Mouse (Mus musculus) lung, embryonic 16.5 days (tissue): ENCODE results near the gene Lrrc75a. TPM values are rescaled to one million over a fixed set of nuclear protein-coding genes. Genes with fewer than 3 reads are reported as not detected.
A peak's percentile ranks its signal among the peaks of the same experiment; 100 is the strongest.

Source experiments
- ATAC-seq: fragments of 200-750 bp; cut with Nextera tagmentation; 2 replicates; pipeline ENCODE4 v1.8.0; 2017; ENCODE audit warnings: low read depth, mild to moderate bottlenecking, moderate library complexity
- H3K27ac ChIP-seq: fragments of 300-500 bp; sonication (generic); 2 replicates; pipeline ENCODE4 v1.5.1; 2014; ENCODE audit warnings: mild to moderate bottlenecking, control low read depth, low read length
- H3K27me3 ChIP-seq: fragments of 300-500 bp; sonication (generic); 2 replicates; pipeline ENCODE4 v1.6.1; 2014; ENCODE audit warnings: low read depth, low read length, mixed read lengths; ENCODE audit not compliant: control insufficient read depth, insufficient read depth
- H3K36me3 ChIP-seq: fragments of 300-500 bp; sonication (generic); 2 replicates; pipeline ENCODE4 v1.6.1; 2014; ENCODE audit warnings: low read length; ENCODE audit not compliant: control insufficient read depth, insufficient read depth
- H3K4me1 ChIP-seq: fragments of 300-500 bp; sonication (generic); replicated peaks from 2 replicates; pipeline ENCODE4 v1.6.1; 2014; ENCODE audit warnings: low read length, mixed read lengths; ENCODE audit not compliant: control insufficient read depth, insufficient read depth
- H3K4me2 ChIP-seq: fragments of 300-500 bp; sonication (generic); 2 replicates; pipeline ENCODE4 v1.6.1; 2014; ENCODE audit warnings: low read depth, low read length, control low read depth
- H3K4me3 ChIP-seq: fragments of 300-500 bp; sonication (generic); 2 replicates; pipeline ENCODE4 v1.5.1; 2014; ENCODE audit warnings: mild to moderate bottlenecking, low read length, control low read depth
- H3K9ac ChIP-seq: fragments of 300-500 bp; sonication (generic); 2 replicates; pipeline ENCODE4 v1.6.1; 2014; ENCODE audit warnings: low read length, control low read depth
- H3K9me3 ChIP-seq: fragments of 300-500 bp; sonication (generic); 2 replicates; pipeline ENCODE4 v1.6.1; 2016; ENCODE audit warnings: low read length; ENCODE audit not compliant: control insufficient read depth
- WGBS: fragments of 180-500 bp; shearing (Covaris S2); extraction: QIAGEN DNeasy Blood & Tissue Kit; methylation state at CpG from one replicate; pipeline ENCODE4 v1.1.7; 2014; 5-methylcytosine and 5-hydroxymethylcytosine counted together
- polyA plus RNA-seq: library from polyadenylated mRNA; unstranded; fragments of >200 nt; fragmentation: Nextera tagmentation; extraction: Ambion mirVana; gene quantifications from 2 replicates; pipeline ENCODE4 v1.2.1, GENCODE M21; 2015

The Lrrc75a gene
- polyA plus RNA-seq, 1 experiment from 2014 or later: 11.8 TPM

DNA sequence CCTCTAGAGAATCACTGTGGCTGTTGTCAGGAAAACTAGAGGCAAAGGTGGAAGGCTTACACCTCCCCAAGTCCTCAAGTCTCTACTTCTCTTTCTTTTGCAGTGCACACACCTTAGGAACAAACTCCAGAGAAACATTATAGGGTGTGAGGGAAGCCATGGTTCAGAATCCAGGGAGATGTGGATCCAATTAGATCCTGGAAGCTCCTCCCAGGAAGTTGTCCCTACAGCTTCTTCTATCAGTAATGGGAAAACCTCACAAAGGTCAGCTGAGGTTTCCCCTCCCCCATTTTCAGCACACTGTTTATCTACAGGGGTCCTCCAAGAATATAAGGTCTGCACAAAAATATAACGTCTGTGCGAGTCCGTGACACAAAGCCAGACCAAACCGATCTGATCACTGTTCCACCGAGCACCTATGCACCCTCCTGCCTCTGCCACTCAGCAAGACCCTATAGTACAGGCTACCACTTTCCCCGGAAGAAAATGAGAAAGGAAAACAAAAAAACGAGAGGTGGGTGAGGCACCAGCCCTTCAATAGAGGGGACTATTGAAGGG is 1.3 kb downstream of the Lrrc75a start:
- ATAC-seq: no peak
- H3K4me1 ChIP-seq: peaks cover 41% of the 10 kb centered on the region
- WGBS: 38% methylated on average over 7 of the region's 7 CpGs

DNA sequence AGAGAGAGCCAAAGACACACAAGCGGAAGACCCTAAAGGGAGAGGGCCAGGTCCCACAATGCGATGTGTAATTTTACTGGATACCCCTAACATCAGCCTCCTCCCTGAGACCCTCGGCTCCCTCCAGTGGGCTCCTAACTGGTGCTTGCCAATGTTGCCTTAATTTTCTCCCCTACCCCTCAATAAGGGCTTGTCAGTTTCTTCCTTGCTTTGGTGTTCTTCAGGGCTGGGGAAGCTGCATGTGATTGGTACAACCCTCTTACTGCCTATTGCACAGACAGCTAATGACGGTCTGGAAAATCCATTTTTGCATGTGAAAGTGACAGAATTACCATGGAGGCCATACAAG is 1.9 kb downstream of the Lrrc75a start:
- H3K4me2 ChIP-seq: peak overlapping the region; percentile 80
- peak overlapping the region; percentile 89 for H3K27ac ChIP-seq
- peaks cover 44% of the 10 kb centered on the region for H3K4me1 ChIP-seq
- no peak for ATAC-seq
- WGBS: 13% methylated on average over 4 of the region's 4 CpGs
- H3K27me3 ChIP-seq: no peaks in the 10 kb centered on the region
- peak overlapping the region; percentile 70 for H3K4me3 ChIP-seq
- H3K36me3 ChIP-seq: no peaks in the 10 kb centered on the region
- peak overlapping the region; percentile 44 for H3K9ac ChIP-seq
- no peaks in the 10 kb centered on the region for H3K9me3 ChIP-seq

More for the DNA sequence above, 1.3 kb downstream of the Lrrc75a start:
- Histone ChIP-seq H3K4me3 (peak overlapping the region; percentile 70), H3K27me3 (no peaks in the 10 kb centered on the region), H3K36me3 (no peaks in the 10 kb centered on the region), H3K27ac (peak overlapping the region; percentile 89), H3K4me2 (peak overlapping the region; percentile 80), H3K9me3 (no peaks in the 10 kb centered on the region), H3K9ac (peak overlapping the region; percentile 72)

DNA sequence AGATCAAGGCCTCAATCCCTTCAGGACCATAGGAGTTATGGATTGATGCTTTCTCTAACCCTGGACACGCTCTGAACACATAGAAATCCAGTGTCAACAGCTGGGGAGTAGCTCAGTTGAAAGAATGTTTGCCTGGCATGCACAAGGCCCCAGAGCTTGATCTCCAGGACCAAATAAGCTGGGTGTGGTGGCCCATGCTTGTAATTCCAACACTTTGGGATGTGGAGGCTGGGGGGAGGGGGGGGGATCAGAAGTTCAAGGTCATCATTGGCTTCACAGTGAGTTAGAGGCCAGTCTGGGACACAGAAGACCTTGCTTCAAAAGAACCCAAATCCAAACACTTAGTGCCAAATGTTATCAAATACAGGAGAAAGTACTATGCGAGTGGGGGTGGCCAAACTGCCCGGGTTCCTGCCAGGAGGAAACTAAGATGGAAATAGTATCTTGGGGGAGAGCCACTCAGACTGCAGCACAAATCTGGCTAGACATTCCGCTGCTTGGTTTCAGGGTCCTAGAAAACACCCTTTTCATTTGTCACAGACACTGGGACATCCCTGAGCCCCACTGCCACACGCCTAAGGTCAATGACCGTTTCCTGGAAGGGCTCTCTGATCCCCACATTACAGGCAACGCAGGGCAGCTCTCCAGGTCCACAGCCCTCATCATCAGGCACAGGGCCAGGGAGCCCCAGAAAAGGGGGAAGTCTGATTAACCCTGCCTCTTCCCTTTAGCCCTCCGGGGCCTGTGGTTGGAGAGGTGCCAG is 2.4 kb downstream of the Lrrc75a start:
- peaks cover 44% of the 10 kb centered on the region for H3K4me1 ChIP-seq

DNA sequence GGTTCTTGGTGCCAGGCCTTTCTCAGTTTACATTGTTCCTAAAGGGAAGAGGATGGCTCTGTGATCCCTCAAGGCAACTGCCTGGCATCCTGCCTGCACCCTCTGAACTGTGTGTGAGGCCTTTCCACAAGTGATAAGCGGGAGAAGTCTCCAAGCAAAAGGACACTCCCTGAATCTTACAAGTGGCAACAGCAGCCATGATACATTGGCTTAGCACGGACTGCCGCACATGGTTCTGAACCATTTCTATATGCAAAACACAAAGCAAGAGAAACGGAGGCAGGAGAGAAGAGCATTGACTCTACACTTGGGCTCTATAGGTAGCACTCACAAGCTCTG is 3.0 kb downstream of the Lrrc75a start:
- H3K27ac ChIP-seq: peak overlapping the region; percentile 89
- peak overlapping the region; percentile 80 for H3K4me2 ChIP-seq
- peak overlapping the region; percentile 70 for H3K4me3 ChIP-seq
- H3K27me3 ChIP-seq: no peaks in the 10 kb centered on the region
- 0 out of 2 replicates have a peak overlapping the region, but pooled peaks have one; percentile 21 for H3K9ac ChIP-seq
- peaks cover 44% of the 10 kb centered on the region for H3K4me1 ChIP-seq
- no peak for ATAC-seq
- 67% methylated on average over 4 of the region's 4 CpGs for whole genome bisulfite sequencing
- no peaks in the 10 kb centered on the region for H3K36me3 ChIP-seq
- no peaks in the 10 kb centered on the region for H3K9me3 ChIP-seq

More for the DNA sequence above, 2.4 kb downstream of the Lrrc75a start:
- no peaks in the 10 kb centered on the region for H3K27me3 ChIP-seq
- ATAC-seq: peak; percentile 1; the same call in 1 of the 2 replicates
- WGBS: 6% methylated on average over 8 of the region's 8 CpGs
- H3K36me3 ChIP-seq: no peaks in the 10 kb centered on the region
- H3K4me3 ChIP-seq: peak overlapping the region; percentile 70
- peak overlapping the region; percentile 44 for H3K9ac ChIP-seq
- peak overlapping the region; percentile 89 for H3K27ac ChIP-seq
- H3K9me3 ChIP-seq: no peaks in the 10 kb centered on the region
- H3K4me2 ChIP-seq: peak overlapping the region; percentile 80

DNA sequence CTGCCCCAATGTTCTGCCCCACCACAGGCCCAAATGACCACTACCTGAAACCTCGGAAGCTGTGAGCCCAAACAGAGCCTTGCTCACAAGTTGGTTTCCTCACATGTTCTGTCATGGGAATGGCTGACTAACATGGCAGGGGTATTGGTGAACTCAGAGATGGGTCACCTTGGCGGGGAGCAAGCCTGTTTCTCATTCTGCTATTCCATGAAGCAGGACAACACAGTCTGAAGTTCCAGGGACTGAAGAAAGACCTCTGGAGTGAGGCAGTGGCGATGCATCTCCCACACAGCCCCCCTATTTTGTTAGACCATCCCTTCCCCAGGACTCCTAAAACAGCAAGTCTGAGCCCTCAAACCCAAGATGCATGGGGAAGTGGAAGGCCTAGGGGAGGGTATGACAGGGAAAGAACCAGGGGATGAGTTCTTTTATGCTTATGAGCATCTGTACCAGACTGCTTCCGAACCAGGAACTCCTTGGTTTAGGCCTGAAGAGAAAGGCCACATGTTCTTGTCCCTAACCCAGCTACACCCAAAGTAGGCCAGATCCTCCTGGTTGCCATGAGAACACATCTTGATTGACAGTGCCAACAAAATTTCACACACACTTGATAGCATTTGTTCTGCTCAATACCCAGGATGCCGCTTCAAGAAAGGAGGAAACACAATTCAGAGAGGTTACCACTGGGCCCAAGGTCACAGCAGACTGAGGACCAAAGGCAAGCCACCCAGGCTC is 3.6 kb downstream of the Lrrc75a start:
- Histone ChIP-seq H3K27ac (peak overlapping the region; percentile 89), H3K9ac (no peak overlapping the region), H3K9me3 (no peaks in the 10 kb centered on the region), H3K27me3 (no peaks in the 10 kb centered on the region), H3K4me1 (peaks cover 44% of the 10 kb centered on the region), H3K36me3 (no peaks in the 10 kb centered on the region), H3K4me2 (peak overlapping the region; percentile 80), H3K4me3 (no peak overlapping the region)
- WGBS: 84% methylated on average over 5 of the region's 5 CpGs
- no peak for ATAC-seq

DNA sequence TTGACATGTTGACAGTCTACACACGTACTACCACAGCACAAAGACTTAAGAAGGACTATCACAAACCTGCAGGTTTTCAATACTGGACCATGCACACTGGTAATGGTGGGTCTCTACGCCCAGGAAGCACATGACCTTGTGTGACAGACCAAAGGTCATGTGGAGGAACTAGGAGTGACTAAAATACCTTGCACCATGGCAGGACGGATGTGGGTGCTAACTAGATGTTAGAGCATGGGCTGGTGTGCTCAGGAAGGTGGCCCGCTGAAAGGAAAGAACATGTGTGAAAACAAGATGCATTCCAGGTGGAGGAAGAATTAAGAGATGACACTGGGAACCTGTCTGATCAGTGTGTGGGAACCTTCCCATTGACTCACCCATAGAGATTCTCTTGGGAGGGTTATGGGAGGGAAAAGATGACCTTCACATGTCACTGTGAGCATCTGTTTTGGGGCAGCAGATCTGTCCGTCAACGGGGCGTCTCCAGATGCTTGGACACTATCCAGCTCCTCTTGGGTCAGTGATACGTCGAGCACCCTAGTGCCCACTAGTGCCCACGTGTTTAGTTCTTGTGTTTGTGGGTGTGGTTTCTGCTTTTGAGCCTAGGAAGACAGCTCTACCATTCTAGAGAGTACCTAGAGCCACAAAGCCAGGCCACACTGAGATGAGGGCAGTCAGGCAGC is 4.5 kb downstream of the Lrrc75a start:
- ATAC-seq: no peak
- no peaks in the 10 kb centered on the region for H3K9me3 ChIP-seq
- H3K36me3 ChIP-seq: no peaks in the 10 kb centered on the region
- WGBS: 78% methylated on average over 10 of the region's 10 CpGs
- no peak overlapping the region for H3K4me2 ChIP-seq
- peak overlapping the region; percentile 89 for H3K27ac ChIP-seq
- H3K4me1 ChIP-seq: peaks cover 44% of the 10 kb centered on the region
- no peak overlapping the region for H3K4me3 ChIP-seq
- H3K27me3 ChIP-seq: no peaks in the 10 kb centered on the region
- H3K9ac ChIP-seq: no peak overlapping the region

DNA sequence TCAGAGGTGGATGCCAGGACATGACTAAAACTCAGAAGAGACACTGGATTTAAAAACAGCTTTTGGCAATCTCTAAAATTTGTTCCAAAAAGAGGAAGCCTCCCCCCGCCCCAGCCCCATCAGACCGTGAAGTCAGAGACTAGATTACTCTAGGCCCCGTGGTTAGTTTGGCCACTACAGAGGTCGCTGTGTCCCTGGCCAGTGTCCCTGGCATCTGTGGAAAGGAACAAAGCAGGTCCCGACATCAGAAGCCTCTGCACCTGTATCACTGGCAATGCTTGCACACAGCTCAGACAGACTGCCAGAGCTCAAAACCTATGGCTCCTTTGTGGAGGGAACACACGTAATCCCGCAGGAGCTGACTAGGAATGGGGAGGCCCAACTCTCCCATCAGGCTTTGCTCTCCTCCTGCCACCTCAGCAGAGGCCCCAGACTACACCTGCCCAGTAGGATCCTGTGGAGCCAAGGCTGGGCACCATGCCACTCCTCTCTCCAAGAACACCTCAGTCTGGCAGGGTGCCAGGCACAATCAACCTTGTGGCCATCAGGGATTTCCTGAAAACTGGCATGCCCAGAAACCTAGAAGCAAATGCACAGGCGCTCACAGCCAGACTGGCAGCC is 5.2 kb downstream of the Lrrc75a start:
- Histone ChIP-seq H3K27ac (peak overlapping the region; percentile 89), H3K4me1 (peaks cover 44% of the 10 kb centered on the region), H3K9ac (peak overlapping the region; percentile 27; the same call in 1 of the 2 replicates), H3K4me3 (no peak overlapping the region), H3K4me2 (no peak overlapping the region), H3K36me3 (no peaks in the 10 kb centered on the region), H3K27me3 (no peaks in the 10 kb centered on the region), H3K9me3 (no peaks in the 10 kb centered on the region)
- 68% methylated on average over 8 of the region's 8 CpGs for WGBS
- peak; percentile 71 for ATAC-seq

DNA sequence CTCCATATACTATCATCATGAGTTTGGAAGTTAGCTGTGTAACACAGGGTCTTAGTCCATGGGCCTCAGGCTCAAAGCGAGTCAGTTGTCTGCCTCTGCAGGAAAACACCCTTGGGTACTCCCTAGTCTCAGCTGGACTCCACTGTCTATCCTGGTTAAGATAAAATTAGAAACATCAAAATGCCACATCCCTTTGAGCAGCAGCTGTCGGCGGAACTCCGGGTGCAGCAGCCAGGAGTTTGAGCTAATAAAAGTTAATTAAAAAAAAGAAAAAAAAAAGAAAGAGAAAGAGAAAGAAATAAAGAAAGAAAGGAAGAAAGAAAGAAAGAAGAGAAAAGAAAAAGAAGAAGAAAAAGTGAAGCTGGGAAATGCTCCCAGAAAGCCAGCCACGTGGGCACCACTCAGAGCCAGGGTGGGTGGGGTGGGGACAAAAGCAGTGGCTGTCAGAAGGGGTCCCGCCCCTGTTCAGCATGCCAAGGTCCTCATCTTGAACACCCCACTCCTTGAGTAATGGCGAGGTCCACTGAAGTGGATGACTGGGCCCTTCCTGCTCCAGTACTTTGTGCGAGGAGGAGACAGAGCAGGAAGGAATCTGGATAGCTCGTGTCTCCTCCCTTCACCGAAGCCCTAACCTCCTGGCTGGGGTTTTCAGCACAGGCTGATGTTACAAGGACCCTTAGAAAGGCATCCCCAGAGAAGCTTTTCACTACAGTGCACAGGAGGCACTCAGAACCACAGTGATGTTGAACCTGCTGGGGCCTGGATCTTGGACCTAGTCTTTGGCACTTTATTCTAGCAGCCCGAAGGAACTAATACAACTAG is 6.1 kb downstream of the Lrrc75a start:
- peaks cover 41% of the 10 kb centered on the region for H3K4me1 ChIP-seq

More for the DNA sequence above, 6.1 kb downstream of the Lrrc75a start:
- WGBS: 39% methylated on average over 11 of the region's 11 CpGs
- peak; percentile 56 for ATAC-seq
- no peak overlapping the region for H3K4me3 ChIP-seq
- H3K27me3 ChIP-seq: no peaks in the 10 kb centered on the region
- no peaks in the 10 kb centered on the region for H3K36me3 ChIP-seq
- H3K9me3 ChIP-seq: no peaks in the 10 kb centered on the region
- peak overlapping the region; percentile 89 for H3K27ac ChIP-seq
- H3K9ac ChIP-seq: peak overlapping the region; percentile 16; the same call in 1 of the 2 replicates
- H3K4me2 ChIP-seq: no peak overlapping the region
